Mouse (Mus musculus) MEL (cell line): ENCODE results near the gene Wwc1. TPM values are rescaled to one million over a fixed set of nuclear protein-coding genes. Genes with fewer than 3 reads are reported as not detected.

Source experiments
- DNase-seq: peaks from one replicate; pipeline ENCODE4 v3.0.0; 2011; ENCODE audit warnings: low read depth, low spot score
- H3K27ac ChIP-seq: 2 replicates; pipeline ENCODE4 v1.5.1; 2012; ENCODE audit warnings: low read depth, mild to moderate bottlenecking, control low read depth, low read length, moderate library complexity; ENCODE audit not compliant: control insufficient read depth
- H3K27me3 ChIP-seq, 2 experiments: fragments of 150-350 bp in 1 of 2; sonication (generic) in 1 of 2; 2 replicates each; pipeline ENCODE4 v1.6.1; 2012; ENCODE audit warnings: low read length in 2 of 2, mild to moderate bottlenecking in 2 of 2, improper control_type of control experiment in 1 of 2, moderate library complexity in 1 of 2; ENCODE audit not compliant: insufficient read depth in 2 of 2, control insufficient read depth in 1 of 2
- H3K36me3 ChIP-seq, 2 experiments: 2 replicates each; pipeline ENCODE4 v1.6.1; 2012 to 2014; ENCODE audit warnings: low read length in 2 of 2, improper control_type of control experiment in 1 of 2, inconsistent platforms in 1 of 2, mild to moderate bottlenecking in 1 of 2; ENCODE audit not compliant: insufficient read depth in 2 of 2, control insufficient read depth in 1 of 2
- H3K4me1 ChIP-seq, 2 experiments: fragments of 150-350 bp in 1 of 2; sonication (generic) in 1 of 2; 2 replicates each; pipeline ENCODE4 v1.6.1; 2012; ENCODE audit warnings: low read length in 2 of 2, improper control_type of control experiment in 1 of 2, mild to moderate bottlenecking in 1 of 2; ENCODE audit not compliant: insufficient read depth in 2 of 2, control insufficient read depth in 1 of 2
- H3K4me3 ChIP-seq, 2 experiments: fragments of 150-350 bp in 1 of 2; sonication (generic) in 1 of 2; 2 replicates each; pipeline ENCODE4 v1.5.1; 2012; ENCODE audit warnings: low read depth in 2 of 2, low read length in 2 of 2, mild to moderate bottlenecking in 2 of 2, moderate library complexity in 2 of 2, control low read depth in 1 of 2, improper control_type of control experiment in 1 of 2; ENCODE audit not compliant: control insufficient read depth in 1 of 2, insufficient read depth in 1 of 2
- H3K79me2 ChIP-seq: 2 replicates; pipeline ENCODE4 v1.6.1; 2012; ENCODE audit warnings: mild to moderate bottlenecking, low read length, moderate library complexity; ENCODE audit not compliant: control insufficient read depth, poor library complexity, insufficient read depth
- H3K9ac ChIP-seq: 2 replicates; pipeline ENCODE4 v1.6.1; 2012; ENCODE audit warnings: low read depth, mild to moderate bottlenecking, control low read depth, low read length, moderate library complexity; ENCODE audit not compliant: control insufficient read depth, poor library complexity, severe bottlenecking
- H3K9me3 ChIP-seq: fragments of 150-350 bp; sonication (generic); replicated peaks from 2 replicates; pipeline ENCODE4 v1.6.1; 2012; ENCODE audit warnings: mild to moderate bottlenecking, low read length, improper control_type of control experiment, moderate library complexity; ENCODE audit not compliant: insufficient read depth
- BHLHE40 ChIP-seq: IDR thresholded peaks from 2 replicates; pipeline ENCODE4 v1.6.1; 2012; ENCODE audit warnings: low read depth, mild to moderate bottlenecking, inconsistent platforms, low read length, improper control_type of control experiment, borderline replicate concordance
- CHD1 ChIP-seq: IDR thresholded peaks from 2 replicates; pipeline ENCODE4 v1.6.1; 2012; ENCODE audit warnings: low read depth, mild to moderate bottlenecking, inconsistent platforms, low read length, improper control_type of control experiment
- CTCF ChIP-seq, 3 experiments: IDR thresholded peaks in 2 of 3; conservative IDR thresholded peaks in 1 of 3; 2 replicates each; pipeline ENCODE4 v1.5.1; 2011 to 2012; ENCODE audit warnings: low read length in 3 of 3, low read depth in 2 of 3, mild to moderate bottlenecking in 2 of 3, improper control_type of control experiment in 1 of 3, inconsistent platforms in 1 of 3, mixed read lengths in 1 of 3, moderate library complexity in 1 of 3; ENCODE audit not compliant: control insufficient read depth in 1 of 3, insufficient read depth in 1 of 3, poor library complexity in 1 of 3, severe bottlenecking in 1 of 3
- ELF1 ChIP-seq: IDR thresholded peaks from 2 replicates; pipeline ENCODE4 v1.6.1; 2014; ENCODE audit warnings: low read depth, mild to moderate bottlenecking, inconsistent platforms, low read length, improper control_type of control experiment, moderate library complexity
- EP300 ChIP-seq, 2 experiments: IDR thresholded peaks; 2 replicates each; pipeline ENCODE4 v1.6.1; 2011; ENCODE audit warnings: improper control_type of control experiment in 2 of 2, low read length in 2 of 2, low read depth in 1 of 2, mild to moderate bottlenecking in 1 of 2
- ETS1 ChIP-seq: IDR thresholded peaks from 2 replicates; pipeline ENCODE4 v1.6.1; 2012; ENCODE audit warnings: low read depth, mild to moderate bottlenecking, inconsistent platforms, low read length, improper control_type of control experiment, moderate library complexity
- GATA1 ChIP-seq: IDR thresholded peaks from 2 replicates; pipeline ENCODE4 v1.6.1; 2011; ENCODE audit warnings: low read depth, low read length, improper control_type of control experiment
- HCFC1 ChIP-seq: IDR thresholded peaks from 2 replicates; pipeline ENCODE4 v1.6.1; 2012; ENCODE audit warnings: low read depth, mild to moderate bottlenecking, inconsistent platforms, low read length, improper control_type of control experiment, moderate library complexity
- MAFK ChIP-seq: IDR thresholded peaks from 2 replicates; pipeline ENCODE4 v1.6.1; 2011; ENCODE audit warnings: low read depth, mild to moderate bottlenecking, low read length, improper control_type of control experiment, borderline replicate concordance
- MAX ChIP-seq: IDR thresholded peaks from 2 replicates; pipeline ENCODE4 v1.6.1; 2011; ENCODE audit warnings: low read length, improper control_type of control experiment
- MEF2A ChIP-seq: IDR thresholded peaks from 2 replicates; pipeline ENCODE4 v1.6.1; 2014; ENCODE audit warnings: low read depth, mild to moderate bottlenecking, inconsistent platforms, low read length, improper control_type of control experiment; ENCODE audit not compliant: poor library complexity, insufficient replicate concordance, severe bottlenecking; ENCODE audit errors: extremely low read depth
- MXI1 ChIP-seq: IDR thresholded peaks from 2 replicates; pipeline ENCODE4 v1.6.1; 2011; ENCODE audit warnings: mild to moderate bottlenecking, low read depth, low read length, improper control_type of control experiment
- MYB ChIP-seq: IDR thresholded peaks from 2 replicates; pipeline ENCODE4 v1.6.1; 2011; ENCODE audit warnings: mild to moderate bottlenecking, low read depth, low read length, improper control_type of control experiment
- MYC ChIP-seq: IDR thresholded peaks from 2 replicates; pipeline ENCODE4 v1.6.1; 2011; ENCODE audit warnings: low read depth, mild to moderate bottlenecking, low read length, improper control_type of control experiment, moderate library complexity
- NRF1 ChIP-seq: IDR thresholded peaks from 2 replicates; pipeline ENCODE4 v1.6.1; 2014; ENCODE audit warnings: low read depth, mild to moderate bottlenecking, inconsistent platforms, low read length, improper control_type of control experiment, moderate library complexity; ENCODE audit not compliant: poor library complexity, insufficient read depth, severe bottlenecking
- POLR2A ChIP-seq, 2 experiments: IDR thresholded peaks; 2 replicates each; pipeline ENCODE4 v1.6.1; 2011 to 2012; ENCODE audit warnings: low read length in 2 of 2, mild to moderate bottlenecking in 2 of 2, control low read depth in 1 of 2, improper control_type of control experiment in 1 of 2, low read depth in 1 of 2, moderate library complexity in 1 of 2; ENCODE audit not compliant: control insufficient read depth in 1 of 2, insufficient read depth in 1 of 2, poor library complexity in 1 of 2
- POLR2AphosphoS2 ChIP-seq: IDR thresholded peaks from 2 replicates; pipeline ENCODE4 v1.6.1; 2011; ENCODE audit warnings: low read length, improper control_type of control experiment
- RAD21 ChIP-seq: IDR thresholded peaks from 2 replicates; pipeline ENCODE4 v1.6.1; 2011; ENCODE audit warnings: mild to moderate bottlenecking, low read depth, low read length, improper control_type of control experiment
- RCOR1 ChIP-seq: IDR thresholded peaks from 2 replicates; pipeline ENCODE4 v1.6.1; 2012; ENCODE audit warnings: low read depth, mild to moderate bottlenecking, inconsistent platforms, low read length, improper control_type of control experiment
- SIN3A ChIP-seq: IDR thresholded peaks from 2 replicates; pipeline ENCODE4 v1.6.1; 2012; ENCODE audit warnings: low read length, improper control_type of control experiment, inconsistent platforms
- SMC3 ChIP-seq: IDR thresholded peaks from 2 replicates; pipeline ENCODE4 v1.6.1; 2011; ENCODE audit warnings: low read depth, low read length, improper control_type of control experiment
- TAL1 ChIP-seq: IDR thresholded peaks from 2 replicates; pipeline ENCODE4 v1.6.1; 2012; ENCODE audit warnings: mild to moderate bottlenecking, inconsistent platforms, low read length, moderate library complexity, mixed read lengths
- USF2 ChIP-seq, 2 experiments: IDR thresholded peaks; 2 replicates each; pipeline ENCODE4 v1.6.1; 2011 to 2012; ENCODE audit warnings: improper control_type of control experiment in 2 of 2, low read length in 2 of 2, borderline replicate concordance in 1 of 2, inconsistent platforms in 1 of 2, low read depth in 1 of 2, mild to moderate bottlenecking in 1 of 2; ENCODE audit not compliant: insufficient read depth in 1 of 2
- ZC3H11A ChIP-seq: IDR thresholded peaks from 2 replicates; pipeline ENCODE4 v1.6.1; 2012; ENCODE audit warnings: low read depth, mild to moderate bottlenecking, inconsistent platforms, low read length, improper control_type of control experiment
- ZKSCAN1 ChIP-seq: IDR thresholded peaks from 2 replicates; pipeline ENCODE4 v1.6.1; 2012; ENCODE audit warnings: low read depth, mild to moderate bottlenecking, inconsistent platforms, low read length, improper control_type of control experiment, moderate library complexity
- ZMIZ1 ChIP-seq: IDR thresholded peaks from 2 replicates; pipeline ENCODE4 v1.6.1; 2012; ENCODE audit warnings: low read depth, mild to moderate bottlenecking, inconsistent platforms, low read length, improper control_type of control experiment, moderate library complexity
- ZNF384 ChIP-seq: IDR thresholded peaks from 2 replicates; pipeline ENCODE4 v1.6.1; 2012; ENCODE audit warnings: low read depth, mild to moderate bottlenecking, inconsistent platforms, low read length, improper control_type of control experiment
- polyA plus RNA-seq, 2 experiments: library from polyadenylated mRNA; stranded (reverse) in 1 of 2; unstranded in 1 of 2; fragments of >175 nt in 1 of 2; fragments of >200 nt in 1 of 2; gene quantifications; 2 replicates each; pipeline versions ENCODE4 v1.2.1 to v1.2.4; 2012; ENCODE audit warnings: low replicate concordance in 2 of 2, low read depth in 1 of 2; ENCODE audit not compliant: insufficient read length in 2 of 2, insufficient read depth in 1 of 2, missing spikeins in 1 of 2
- total RNA-seq: library from RNA; depleted of rRNA; stranded (reverse); fragments of 300-350 nt; gene quantifications from 2 replicates; pipeline ENCODE4 v1.2.3, GENCODE M21; 2012

Gene Wwc1
- total and polyA plus RNA-seq, 3 experiments = 0.39 to 0.46 TPM; not detected in 1

- TF ChIP-seq USF2 (IDR thresholded peaks at IDR 0.05; ENCODE audit: borderline replicate concordance in 1 of 2, insufficient read depth in 1 of 2, low read depth in 1 of 2, low read length in 2 of 2) = no peak
- peak; percentile 94 for TF ChIP-seq HCFC1
- TF ChIP-seq CHD1 = no peak
- TF ChIP-seq POLR2AphosphoS2 = peak; percentile 91
- peak; percentile 97 for TF ChIP-seq SIN3A
- TF ChIP-seq RAD21 = peak; percentile 10
- TF ChIP-seq MYB = no peak
- TF ChIP-seq ZNF384 = peak; percentile 43
- no peak for TF ChIP-seq TAL1
- peak; percentile 91 to 97 for TF ChIP-seq POLR2A (IDR thresholded peaks at IDR 0.05; ENCODE audit: control insufficient read depth in 1 of 2, insufficient read depth in 1 of 2, low read depth in 1 of 2, low read length in 2 of 2, poor library complexity in 1 of 2)
- TF ChIP-seq SMC3 = peak; percentile 34; the same call in 1 of the 2 replicates
- peak; percentile 75; the same call in 1 of the 2 replicates for TF ChIP-seq ZMIZ1
- TF ChIP-seq MAX = peak; percentile 78
- TF ChIP-seq RCOR1 = peak; percentile 70; the same call in 1 of the 2 replicates
- peak; percentile 76 to 96 (median 94) for TF ChIP-seq CTCF (IDR thresholded peaks at IDR 0.05 in 2 of 3, conservative IDR thresholded peaks at IDR 0.05 in 1 of 3; ENCODE audit: control insufficient read depth in 1 of 3, insufficient read depth in 1 of 3, low read depth in 2 of 3, low read length in 3 of 3, poor library complexity in 1 of 3, severe bottlenecking in 1 of 3)
- TF ChIP-seq MYC = peak; percentile 87
- peak; percentile 90 for TF ChIP-seq ELF1
- TF ChIP-seq NRF1 = no peak
- peak; percentile 60 for TF ChIP-seq ETS1
- no peak for TF ChIP-seq ZC3H11A
- no peak for TF ChIP-seq ZKSCAN1
- peak; percentile 64; the same call in 1 of the 2 replicates for TF ChIP-seq BHLHE40
- peak; percentile 94 for TF ChIP-seq MXI1
- TF ChIP-seq GATA1 = no peak
Observed at GRCm38 (mm10) chr11:35834022-35834760, 146.1 kb downstream of the Wwc1 start, which contains the start of gene Rars (continued).

- Histone ChIP-seq H3K9me3 (no peaks in the 10 kb centered on the region), H3K27ac (peak overlapping the region; percentile 5), H3K79me2 (peaks cover 41% of the 10 kb centered on the region), H3K27me3 (no peaks in the 10 kb centered on the region), H3K4me1 (peaks cover 14 to 20% of the 10 kb centered on the region in 2 experiments), H3K4me3 (peak overlapping the region; percentile 80 to 99), H3K36me3 (peaks cover 33 to 34% of the 10 kb centered on the region in 2 experiments), H3K9ac (peak overlapping the region; percentile 86)
- TF ChIP-seq MXI1 (peak; percentile 50; the same call in 1 of the 2 replicates), ELF1 (0 out of 2 replicates have a peak, but pooled peaks have one; percentile 35), POLR2A (IDR thresholded peaks at IDR 0.05; ENCODE audit: control insufficient read depth in 1 of 2, insufficient read depth in 1 of 2, low read depth in 1 of 2, low read length in 2 of 2, poor library complexity in 1 of 2) (0 out of 4 replicates have a peak, but pooled peaks of 1 of the 2 experiments have one; percentile 21), MEF2A (no peak), MYB (0 out of 2 replicates have a peak, but pooled peaks have one; percentile 7), EP300 (IDR thresholded peaks at IDR 0.05; ENCODE audit: low read depth in 1 of 2, low read length in 2 of 2) (peak in 1 of 2 experiments; percentile 33; a peak in 2 of 4 replicates), CHD1 (peak; percentile 58; the same call in 1 of the 2 replicates), ZC3H11A (no peak), ETS1 (0 out of 2 replicates have a peak, but pooled peaks have one; percentile 32), MAFK (peak; percentile 62; the same call in 1 of the 2 replicates)
- DNase-seq = peak; percentile 63
Observed at GRCm38 (mm10) chr11:35833270-35833669, 147.1 kb downstream of the Wwc1 start.
